Mouse (Mus musculus): ENCODE measurements around the gene Lrch4. TPM values are rescaled to one million over a fixed set of nuclear protein-coding genes. Genes with fewer than 3 reads are reported as not detected.

Gene Lrch4
- total RNA-seq, 2 experiments from 2014 or later: 13.2 to 20.1 TPM

- no peak for DNase-seq (ENCODE audit: low spot score in 2 of 2)
Measured at GRCm38 (mm10) chr5:137649669-137650571, 21.0 kb downstream of the Lrch4 start.

- peak; percentile 51 to 67 for DNase-seq (ENCODE audit: low spot score in 2 of 2)
Measured at GRCm38 (mm10) chr5:137652474-137652873, 23.6 kb downstream of the Lrch4 start.

GRCm38 (mm10) chr5:137653366-137653765, 24.4 kb downstream of the Lrch4 start:
- DNase-seq (ENCODE audit: low spot score in 2 of 2): no peak

GRCm38 (mm10) chr5:137654746-137655145, 25.8 kb downstream of the Lrch4 start:
- no peak for DNase-seq (ENCODE audit: low spot score in 2 of 2)

- DNase-seq (ENCODE audit: low spot score in 2 of 2): peak; percentile 83 to 85
Measured at GRCm38 (mm10) chr5:137656977-137657376, 28.1 kb downstream of the Lrch4 start.

GRCm38 (mm10) chr5:137660064-137660688, 31.3 kb downstream of the Lrch4 start:
- DNase-seq (ENCODE audit: low spot score in 2 of 2): no peak

GRCm38 (mm10) chr5:137663057-137663456, 34.1 kb downstream of the Lrch4 start:
- no peak for DNase-seq (ENCODE audit: low spot score in 2 of 2)

GRCm38 (mm10) chr5:137668971-137669370, 40.0 kb downstream of the Lrch4 start:
- no peak for DNase-seq (ENCODE audit: low spot score in 2 of 2)

- peak in 1 of 2 experiments; percentile 11 for DNase-seq (ENCODE audit: low spot score in 2 of 2)
Measured at GRCm38 (mm10) chr5:137670240-137670639, 41.3 kb downstream of the Lrch4 start.

GRCm38 (mm10) chr5:137671443-137672240, 42.7 kb downstream of the Lrch4 start:
- peak; percentile 21 to 26 for DNase-seq (ENCODE audit: low spot score in 2 of 2)

GRCm38 (mm10) chr5:137672361-137672760, 43.4 kb downstream of the Lrch4 start:
- DNase-seq (ENCODE audit: low spot score in 2 of 2): peak in 1 of 2 experiments; percentile 10

GRCm38 (mm10) chr5:137673015-137673414, 44.1 kb downstream of the Lrch4 start:
- no peak for DNase-seq (ENCODE audit: low spot score in 2 of 2)

GRCm38 (mm10) chr5:137674786-137675185, 45.9 kb downstream of the Lrch4 start:
- no peak for DNase-seq (ENCODE audit: low spot score in 2 of 2)

GRCm38 (mm10) chr5:137677859-137678258, 48.9 kb downstream of the Lrch4 start:
- DNase-seq (ENCODE audit: low spot score in 2 of 2): no peak

GRCm38 (mm10) chr5:137678736-137679135, 49.8 kb downstream of the Lrch4 start:
- no peak for DNase-seq (ENCODE audit: low spot score in 2 of 2)

GRCm38 (mm10) chr5:137679726-137680125, 50.8 kb downstream of the Lrch4 start:
- DNase-seq (ENCODE audit: low spot score in 2 of 2): no peak

- no peak for DNase-seq (ENCODE audit: low spot score in 2 of 2)
Measured at GRCm38 (mm10) chr5:137682526-137682925, 53.6 kb downstream of the Lrch4 start.

GRCm38 (mm10) chr5:137683388-137684293, 54.7 kb downstream of the Lrch4 start:
- no peak for DNase-seq (ENCODE audit: low spot score in 2 of 2)

GRCm38 (mm10) chr5:137684294-137685123, 55.6 kb downstream of the Lrch4 start, which contains the start of gene Agfg2:
Gene Agfg2, minus strand, starts transcription at chr5:137684726.
- DNase-seq (ENCODE audit: low spot score in 2 of 2): peak; percentile 97
